Mouse (Mus musculus): Measurements from ENCODE around the gene Rap1gap2.

The Rap1gap2 gene

DNA sequence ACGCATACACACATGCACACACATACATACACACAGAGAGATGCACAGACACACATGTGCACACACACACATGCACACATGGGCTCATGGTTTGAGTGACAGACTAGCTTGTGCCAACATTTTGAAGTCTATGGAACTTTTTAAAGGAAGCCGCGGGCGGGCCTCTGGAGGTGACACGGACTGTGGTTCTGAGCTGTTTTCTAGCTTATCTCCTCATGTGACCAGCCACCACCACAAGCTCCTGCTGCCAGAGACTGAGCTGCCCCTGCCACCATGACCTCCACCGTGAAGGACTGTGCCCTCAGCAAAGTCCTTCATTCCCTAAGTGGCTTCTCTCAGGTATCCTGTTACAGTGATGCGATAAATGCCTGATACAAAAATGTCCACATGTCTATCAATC, 76.3 kb downstream of the Rap1gap2 start:
- no peak for DNase-seq

DNA sequence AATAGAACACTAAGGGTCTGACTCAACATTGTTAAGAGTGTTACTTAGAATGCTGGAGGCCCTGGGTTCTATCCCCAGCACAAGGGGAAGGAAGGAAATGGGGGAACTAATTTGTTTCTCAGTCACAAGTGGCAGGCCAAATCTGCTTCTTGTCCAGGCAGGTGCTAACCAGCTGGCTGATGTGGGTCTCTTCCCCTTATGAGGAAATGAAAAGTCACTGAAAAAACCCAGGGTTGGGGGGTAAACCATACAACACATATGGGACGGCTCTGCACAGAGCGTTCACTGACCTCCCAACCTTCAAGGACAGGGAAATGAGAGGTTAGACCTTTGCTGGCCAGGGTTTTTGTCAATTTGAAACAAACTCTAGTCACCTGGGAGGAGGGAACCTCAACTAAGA, 77.7 kb downstream of the Rap1gap2 start:
- DNase-seq: no peak

DNA sequence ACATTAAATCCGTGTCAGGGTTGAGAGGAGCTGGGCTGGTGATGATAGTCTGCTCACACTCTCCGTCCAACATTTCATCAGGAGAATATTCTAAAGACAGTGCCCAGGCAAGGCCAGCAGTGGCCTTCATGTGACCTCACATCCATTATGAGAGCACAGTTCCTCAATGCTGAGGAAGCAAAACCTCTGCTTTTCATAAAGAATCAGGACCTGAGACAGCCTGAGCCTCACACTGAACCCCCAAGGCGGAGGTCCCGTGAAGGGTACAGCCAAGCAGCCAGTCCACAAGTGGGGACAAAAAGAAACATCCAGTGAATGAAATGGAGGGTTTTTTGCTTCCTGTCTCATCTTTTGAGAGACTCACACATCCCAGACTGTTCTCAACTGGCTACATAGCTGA, 78.3 kb downstream of the Rap1gap2 start:
- DNase-seq: no peak

DNA sequence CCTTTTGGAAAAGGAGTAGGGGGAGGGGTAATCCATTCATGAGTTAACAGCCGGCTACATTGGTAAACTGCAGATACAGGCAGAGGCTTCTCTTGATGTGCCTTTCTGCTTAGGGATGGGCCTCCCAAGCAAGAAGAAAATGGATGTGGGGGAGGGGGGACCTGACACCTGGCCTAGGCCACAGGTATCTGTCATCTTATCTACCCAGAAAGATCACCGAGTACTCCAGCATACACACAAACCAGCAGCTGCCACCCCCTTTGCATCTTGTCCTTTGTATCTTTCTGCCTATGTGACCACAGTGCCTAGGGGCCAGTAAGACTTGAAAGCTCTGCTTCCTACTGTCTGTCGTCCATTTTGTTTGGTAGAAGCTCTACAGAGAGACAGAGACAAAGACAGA, 79.0 kb downstream of the Rap1gap2 start:
- no peak for DNase-seq

DNA sequence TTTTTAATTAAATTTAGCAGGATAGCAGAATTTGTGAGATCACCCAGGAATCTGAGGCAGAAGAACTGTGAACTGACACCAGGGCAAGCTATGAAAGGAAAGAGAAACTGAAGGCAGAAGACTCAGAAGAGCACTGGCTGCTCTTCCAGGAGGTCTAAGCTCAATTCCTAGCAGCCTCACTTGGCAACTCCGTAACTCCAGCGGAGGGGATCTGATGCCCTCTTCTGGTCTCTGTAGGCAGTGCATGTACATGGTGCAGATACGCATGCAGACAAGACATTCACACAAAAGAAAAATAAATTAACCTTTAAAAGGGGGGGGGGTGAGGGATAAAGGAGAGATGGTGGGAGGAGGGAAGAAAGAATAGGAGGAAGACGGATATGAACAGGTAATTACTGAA, 80.9 kb downstream of the Rap1gap2 start:
- DNase-seq: peak; percentile 41

DNA sequence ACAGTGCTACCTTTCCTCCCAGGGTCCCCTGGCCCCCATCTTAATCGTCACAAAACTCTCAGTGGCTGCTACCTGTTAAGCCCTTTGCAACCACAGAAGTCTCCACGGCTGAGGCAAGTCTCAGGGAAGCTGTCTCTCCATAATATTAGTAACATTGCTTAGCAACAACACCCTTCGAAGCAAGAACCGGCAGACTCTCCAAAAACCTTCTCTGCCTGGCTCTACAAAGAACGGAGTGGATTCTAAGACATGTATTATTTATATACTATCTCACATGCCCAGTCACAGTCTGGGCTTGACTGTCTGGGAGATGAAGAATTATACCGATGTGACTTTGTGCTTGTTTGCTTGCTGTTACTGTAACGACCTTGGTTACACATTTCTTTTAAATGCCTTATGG, 83.2 kb downstream of the Rap1gap2 start:
- no peak for DNase-seq

DNA sequence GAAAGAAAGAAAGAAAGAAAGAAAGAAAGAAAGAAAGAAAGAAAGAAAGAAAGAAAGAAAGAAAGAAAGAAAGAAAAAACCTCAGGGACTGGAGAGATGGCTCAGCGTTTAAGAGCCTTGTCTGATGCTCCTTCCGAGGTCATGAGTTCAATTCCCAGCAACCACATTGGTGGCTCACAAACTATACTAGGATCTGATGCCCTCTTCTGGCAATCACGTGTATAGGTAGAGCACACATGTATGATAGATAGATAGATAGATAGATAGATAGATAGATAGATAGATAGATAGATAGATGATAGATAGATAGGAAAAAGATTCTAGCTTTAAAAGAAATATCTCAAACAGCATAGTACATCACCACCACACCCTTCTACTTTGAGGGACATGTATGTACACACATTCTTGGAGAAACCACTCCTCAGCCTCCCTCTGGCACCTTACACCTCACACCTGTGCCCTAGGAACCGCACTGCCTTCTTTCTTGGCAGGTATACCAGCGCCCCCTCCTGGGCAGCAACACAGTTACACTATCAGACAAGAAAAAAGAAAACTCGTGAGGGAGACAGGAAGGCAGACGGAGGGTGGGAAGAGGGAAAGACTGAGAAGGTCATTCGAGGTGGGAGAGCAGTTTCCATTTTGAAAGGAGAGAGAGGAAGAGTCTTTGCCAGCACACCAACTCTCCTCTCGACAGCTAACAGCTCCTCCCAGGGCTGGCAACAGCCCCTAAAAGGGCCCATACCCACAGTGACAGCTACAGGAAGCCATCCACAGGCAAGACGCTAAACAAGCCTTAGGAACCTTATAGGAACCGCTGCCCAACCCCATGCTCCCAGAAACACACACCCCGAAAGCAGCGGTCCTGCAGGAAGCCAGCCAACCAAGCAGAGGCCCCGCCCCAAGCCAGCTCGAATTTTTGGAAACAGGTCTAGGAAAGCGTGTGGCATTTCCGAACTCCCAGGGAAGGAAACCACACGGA, 84.2 kb downstream of the Rap1gap2 start:
- DNase-seq: peak; percentile 65

DNA sequence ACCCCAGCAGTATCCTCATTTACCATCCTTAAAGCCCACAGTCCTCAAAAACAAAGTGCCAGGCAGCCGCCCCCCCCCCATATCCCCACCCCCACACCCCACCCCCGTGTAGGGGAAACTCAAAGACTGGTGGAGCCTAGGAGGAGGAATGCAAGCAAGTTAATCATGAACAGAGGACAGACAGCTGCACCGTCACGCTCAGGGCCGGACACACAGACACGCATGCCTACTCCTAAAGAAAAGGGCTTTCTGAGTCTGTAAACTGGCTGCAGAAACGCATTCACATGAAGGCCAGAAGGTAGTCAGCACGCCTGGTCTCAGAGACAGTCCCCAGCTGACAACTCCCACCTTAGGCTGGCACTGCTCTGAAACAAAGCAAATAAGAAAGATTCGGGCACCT, 85.1 kb downstream of the Rap1gap2 start:
- DNase-seq: no peak

DNA sequence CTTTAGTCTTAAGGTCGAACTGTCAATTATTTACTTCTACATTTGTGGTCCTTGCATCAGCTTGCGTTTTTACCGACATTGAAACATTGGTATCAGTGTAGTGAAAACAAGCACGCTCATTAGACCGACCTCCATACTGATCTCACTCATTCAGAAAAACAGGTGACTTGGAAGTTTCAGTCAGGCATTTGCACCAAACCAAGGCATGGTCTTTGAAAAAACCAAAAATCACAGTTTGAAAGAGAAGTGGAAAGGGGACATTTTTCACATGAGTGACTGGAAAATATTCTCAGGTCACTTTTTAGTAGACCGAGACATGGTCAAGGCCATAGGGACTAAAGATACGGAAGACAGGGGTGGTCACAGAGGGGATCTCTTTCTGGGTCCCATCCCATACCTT, 85.5 kb downstream of the Rap1gap2 start:
- no peak for DNase-seq

DNA sequence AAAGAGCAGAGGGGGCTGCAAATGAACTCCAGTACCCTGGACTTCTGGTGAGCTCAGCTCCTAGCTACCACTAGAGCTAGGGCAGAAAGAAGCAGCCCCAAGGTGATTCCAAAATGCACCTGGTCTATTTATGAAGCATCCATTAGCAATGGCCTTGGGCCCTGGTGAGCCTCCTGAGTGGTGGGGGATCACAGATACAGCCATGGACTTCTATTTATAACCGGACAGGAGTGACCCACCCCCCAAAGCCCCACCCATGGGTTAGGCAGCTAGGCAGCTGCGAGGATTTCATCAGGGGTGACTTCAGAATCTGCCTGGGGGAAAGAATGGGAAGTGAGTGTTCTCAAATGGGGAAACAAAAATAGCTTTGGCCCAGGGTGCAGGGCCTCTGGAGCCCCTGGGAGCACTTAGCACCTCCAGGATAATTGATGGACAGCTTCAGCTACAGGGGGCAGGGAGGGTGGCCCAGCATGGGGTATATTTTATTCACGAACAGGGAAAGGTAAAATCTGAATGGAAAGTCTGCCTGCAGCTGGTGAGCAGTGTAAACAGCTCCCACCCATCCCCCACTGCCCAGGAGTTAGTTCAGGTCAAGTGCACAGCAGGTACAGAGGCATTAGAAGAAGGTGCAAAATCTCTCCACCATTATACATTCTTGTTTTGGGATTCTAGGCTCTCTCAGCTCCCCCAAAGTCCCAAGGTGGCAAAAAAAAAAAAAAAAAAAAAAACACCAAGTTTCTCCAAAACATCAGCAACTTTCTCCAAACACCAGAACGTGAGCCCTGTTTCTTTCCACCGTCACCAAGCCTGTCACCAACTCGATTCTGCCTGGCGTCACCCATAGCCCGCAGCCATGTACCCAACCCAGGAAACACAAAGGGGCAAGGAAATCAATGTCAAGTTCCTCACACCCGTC, 86.4 kb downstream of the Rap1gap2 start:
- no peak for DNase-seq

DNA sequence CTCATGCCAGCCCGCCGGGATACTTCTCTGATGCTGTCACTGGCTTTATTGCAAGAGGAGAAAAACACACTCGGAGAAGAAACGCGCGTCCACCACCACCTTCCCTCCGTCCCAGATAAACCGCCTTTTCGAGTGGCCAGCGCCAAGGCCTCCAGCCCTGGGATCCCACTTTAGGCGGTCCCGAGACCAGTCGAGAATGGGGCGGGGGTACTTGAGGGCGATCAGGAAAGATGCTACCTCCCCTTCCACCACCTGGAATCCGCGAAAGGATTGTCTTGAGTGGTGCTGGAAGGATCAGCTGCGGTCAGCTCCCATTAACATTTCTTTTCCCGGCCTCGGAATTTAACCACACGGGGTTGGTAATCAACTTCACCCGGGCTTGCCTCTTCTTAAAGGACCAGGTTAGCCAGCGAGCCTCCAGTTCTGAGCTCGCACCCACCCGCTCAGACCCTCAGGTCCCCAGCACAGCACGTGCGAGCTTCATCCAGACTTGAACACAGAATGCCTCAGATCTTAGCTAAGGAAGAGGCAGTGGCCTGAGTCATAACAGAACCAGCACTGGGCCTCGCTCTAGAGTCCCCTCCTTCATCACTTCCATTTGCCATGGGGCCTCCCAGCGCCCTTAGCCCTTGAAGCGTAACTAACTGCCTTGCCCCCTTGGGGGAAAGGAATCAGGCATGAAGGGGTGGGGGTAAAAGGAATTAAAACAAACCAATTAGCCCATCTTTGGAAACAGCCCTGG, 87.3 kb downstream of the Rap1gap2 start:
- no peak for DNase-seq

DNA sequence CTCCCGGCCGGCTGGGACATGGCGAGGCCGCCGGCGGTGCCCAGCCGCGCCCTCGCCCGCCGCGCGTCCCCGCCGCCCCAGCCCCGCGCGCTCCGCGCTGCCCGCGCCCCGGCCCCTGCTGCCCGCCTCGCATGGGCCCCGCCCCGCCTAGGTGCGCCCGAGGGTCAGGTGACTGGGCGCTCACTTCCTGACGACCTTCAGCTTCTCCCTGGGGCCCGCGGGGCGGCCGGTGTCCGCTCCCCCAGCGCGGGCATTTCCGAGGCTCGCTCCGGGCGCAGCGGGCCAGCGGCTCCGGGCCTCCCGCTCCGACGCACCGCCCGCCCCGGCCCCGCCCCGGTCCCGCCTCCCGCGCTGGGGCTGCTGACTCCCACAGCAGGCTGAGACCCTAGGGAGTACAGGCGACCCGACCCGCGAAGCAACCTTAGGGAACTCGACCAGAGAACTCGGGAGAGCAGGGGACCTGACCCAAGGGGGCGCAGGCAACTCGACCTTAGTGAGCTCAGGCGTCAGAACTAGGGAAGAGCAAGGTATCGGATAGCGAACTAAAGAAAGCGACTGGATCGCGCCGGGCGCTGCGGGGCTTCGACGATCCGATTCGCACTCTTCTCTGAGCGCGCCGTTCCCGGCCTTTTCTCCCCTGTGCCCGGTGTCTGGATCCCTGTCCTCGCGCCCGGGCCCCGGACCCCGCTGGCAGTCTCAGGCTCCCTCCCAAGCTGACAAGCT, 88.1 kb downstream of the Rap1gap2 start:
- peak; percentile 64 for DNase-seq

DNA sequence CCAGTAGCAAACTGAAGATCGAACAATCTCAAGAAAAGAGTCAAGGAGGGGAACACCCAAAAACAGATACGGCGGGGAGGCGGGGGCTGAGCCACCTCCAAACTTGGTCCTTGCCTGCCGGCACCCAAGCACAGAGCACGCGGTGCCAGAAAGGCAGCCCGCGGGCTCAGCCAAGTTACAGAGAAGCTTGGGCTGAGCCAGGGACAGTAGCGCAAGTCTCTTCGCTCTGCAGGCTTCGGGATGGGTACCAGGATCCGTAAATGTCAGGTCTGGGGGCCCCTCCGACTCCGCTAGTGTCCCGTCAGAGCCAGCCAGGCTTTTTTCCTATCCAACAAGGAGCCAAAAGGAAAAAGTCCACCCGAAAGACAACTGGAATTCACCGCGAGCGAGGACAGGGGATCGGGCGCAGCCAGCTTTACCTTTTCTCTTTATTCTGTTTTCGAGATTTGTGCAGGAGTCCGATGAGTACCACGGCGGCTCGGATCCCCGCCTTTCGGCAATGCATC, 88.7 kb downstream of the Rap1gap2 start:
- DNase-seq: no peak

DNA sequence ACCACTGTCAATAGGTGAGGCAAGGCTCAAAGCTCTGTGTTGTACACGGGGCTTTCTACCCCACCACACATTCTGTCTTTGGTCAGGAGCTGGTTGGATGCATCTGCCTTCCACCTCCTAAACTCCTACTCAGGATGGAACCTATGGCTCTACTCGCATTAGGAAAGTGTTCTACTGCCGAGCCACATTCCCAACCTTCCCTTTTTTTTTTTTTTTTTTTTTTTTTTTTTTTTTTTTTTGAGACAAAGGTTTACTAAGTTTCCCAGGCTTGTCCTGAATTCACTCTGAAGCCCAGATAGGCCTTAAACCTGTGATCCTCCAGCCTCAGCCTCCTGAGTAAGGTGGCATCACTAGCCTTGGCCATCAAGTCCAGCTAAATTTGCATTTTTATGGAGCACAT, 90.5 kb downstream of the Rap1gap2 start:
- DNase-seq: no peak

DNA sequence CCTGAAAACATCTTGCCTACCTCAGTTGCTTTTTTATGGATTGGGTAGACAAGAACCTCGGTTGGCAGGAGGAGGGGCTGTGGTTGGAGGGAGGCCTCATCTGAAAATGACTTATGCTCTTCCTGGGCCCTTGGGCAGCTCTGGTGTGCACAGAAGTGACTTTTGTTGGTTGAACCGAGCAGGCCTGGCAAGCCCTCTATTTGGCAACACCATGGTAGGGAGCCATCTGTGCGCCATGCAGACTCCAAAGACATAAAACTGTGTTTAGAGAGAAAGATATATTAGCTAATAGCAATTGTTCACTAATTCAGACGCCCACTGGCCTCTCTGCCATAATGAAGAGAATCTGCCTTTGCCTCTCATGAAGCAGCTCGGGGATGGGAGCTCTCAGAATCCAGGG, 94.6 kb downstream of the Rap1gap2 start:
- DNase-seq: no peak

DNA sequence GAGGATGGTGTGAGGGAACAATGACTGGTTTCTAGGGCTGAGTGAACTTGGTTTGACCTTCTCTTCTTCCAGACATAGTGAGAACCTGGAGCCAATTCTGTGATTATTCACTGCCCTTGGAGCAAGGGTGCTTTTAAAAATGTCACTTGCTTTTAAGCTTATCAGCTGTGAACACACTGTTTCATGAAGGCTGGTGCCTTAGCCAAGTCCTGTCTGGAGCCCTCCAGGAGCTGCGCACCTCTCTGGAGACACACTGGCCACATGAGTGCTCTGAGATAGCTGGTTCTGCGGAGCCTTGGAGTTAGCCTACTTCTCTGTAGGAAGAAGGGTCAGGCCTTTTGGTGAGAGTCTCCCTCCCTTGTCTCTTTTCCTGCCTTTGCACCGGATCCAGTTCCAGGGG, 95.7 kb downstream of the Rap1gap2 start:
- DNase-seq: no peak

DNA sequence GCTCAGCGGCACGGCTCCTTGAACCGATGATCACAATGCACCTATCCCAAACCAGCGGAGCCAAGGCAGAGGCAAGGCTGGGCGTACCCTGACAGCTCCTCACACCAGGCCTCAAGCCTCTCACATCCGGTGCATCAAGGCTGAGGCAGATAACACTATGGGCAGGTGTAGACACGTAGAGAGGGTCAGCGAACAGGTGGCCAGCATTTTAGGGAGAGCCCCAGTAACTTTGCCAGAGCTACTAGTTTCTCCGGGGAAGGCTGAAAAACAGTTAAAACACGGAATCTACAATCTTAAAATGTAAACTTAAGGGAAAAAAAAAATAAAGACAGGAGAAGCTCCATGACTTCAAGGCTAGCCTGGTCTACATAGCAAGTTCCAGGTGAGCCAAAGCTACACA, 98.1 kb downstream of the Rap1gap2 start:
- DNase-seq: no peak

DNA sequence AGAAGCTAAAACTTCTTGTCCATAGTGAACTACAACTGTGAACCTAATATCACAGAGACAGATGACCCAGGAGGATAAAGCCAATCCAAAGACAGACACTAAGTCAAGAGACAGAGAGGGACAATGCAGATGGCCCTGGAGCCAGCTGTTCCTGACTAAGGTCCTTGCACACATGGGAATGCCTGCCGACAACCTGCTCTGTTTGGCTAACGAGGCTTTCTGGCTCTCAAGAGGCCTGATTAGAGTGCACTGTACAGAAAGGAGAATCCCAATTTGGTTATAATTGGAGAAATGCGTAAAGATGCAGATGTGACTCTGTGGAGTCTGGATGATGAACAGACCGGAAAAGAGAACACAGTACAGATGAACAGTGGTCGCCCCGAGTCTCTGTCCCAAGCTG, 104.4 kb downstream of the Rap1gap2 start:
- DNase-seq: no peak

DNA sequence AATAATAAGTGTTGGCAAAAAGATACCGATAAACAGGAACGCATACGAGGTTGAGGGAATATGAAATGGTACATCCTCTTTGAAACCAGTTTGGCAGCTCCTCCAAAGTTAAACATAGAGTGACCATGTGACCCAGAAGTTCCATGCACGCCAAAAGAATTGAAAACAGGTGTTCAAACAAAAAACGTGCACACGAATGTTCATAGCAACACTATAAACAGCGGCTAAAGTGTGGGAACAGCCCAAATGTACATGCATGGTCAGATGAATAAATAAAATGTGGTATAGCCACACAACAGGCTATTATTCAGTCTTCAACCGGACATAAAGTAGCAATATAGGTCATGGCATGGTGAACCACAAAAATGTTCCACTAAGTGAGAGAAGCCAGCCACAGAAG, 108.2 kb downstream of the Rap1gap2 start:
- DNase-seq: no peak

DNA sequence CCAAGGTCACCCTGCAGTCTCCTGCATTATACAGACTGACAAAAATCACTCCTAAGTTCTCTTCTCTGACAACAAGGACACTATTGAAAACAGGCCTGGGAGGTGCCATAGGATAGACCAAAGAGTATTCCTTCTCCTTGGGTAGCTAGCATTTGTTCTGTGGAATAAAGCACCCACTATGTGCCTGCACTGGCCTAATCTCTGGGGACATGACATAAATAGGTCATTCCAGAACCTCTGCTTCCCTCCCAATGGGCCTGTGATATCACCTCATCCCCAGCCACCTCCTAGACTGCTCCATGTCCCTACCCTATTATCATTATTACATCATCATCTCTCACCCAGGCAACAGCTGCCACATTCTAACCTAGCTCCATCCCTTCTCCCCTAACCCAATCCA, 108.7 kb downstream of the Rap1gap2 start:
- no peak for DNase-seq

DNA sequence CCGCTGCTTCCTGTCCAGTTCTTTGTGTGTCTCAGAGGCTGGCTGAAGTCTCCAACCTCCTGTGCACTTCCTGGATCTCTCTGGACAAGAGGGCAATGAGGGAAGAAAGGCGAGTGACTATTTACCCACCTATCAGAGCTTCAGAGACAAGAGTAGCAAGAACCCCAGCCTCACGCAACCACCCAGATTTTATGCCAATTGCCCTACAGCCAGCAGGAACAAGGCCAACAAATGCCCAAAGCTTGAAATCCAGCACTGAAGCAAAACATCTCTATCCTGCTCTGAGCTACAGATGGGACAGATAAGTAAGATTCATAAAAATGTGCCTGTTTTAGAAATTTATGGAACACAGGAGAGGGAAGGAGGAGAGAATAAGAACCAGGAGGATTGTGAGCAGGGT, 109.7 kb downstream of the Rap1gap2 start:
- no peak for DNase-seq

DNA sequence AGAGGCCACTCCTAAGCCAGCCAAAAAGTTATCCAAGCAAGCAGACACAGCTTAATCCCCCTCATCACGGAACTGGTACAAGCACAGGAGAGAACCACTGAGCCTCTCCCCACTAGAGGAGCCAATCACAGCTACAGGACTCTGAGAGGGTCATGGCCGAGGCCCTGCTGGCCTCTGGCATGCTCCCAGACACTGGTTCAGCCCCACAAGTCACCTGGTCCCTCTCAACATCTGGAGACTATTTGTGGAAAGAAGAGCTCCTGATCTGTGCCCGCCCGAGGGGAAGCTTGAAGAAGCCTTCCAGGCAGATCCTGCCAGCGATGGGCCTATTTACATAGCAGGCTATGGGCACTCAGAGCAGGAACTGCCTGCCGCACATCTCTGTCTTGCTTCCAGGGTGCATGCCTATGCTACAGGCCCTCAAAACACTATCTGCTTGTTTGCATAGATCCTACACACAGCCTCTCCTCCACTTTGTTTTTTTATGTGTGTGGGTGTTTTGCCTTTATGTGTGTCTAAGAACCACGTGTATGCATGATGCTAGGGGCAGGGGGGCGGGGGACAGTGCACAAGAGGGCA, 111.1 kb downstream of the Rap1gap2 start:
- no peak for DNase-seq
